Mouse (Mus musculus) stomach, embryonic 14.5 days (tissue): Measurements from ENCODE around the gene Phtf2. TPM values are rescaled to one million over a fixed set of nuclear protein-coding genes. Genes with fewer than 3 reads are reported as not detected.

ENCODE experiments used
- ATAC-seq: fragments of 200-750 bp; cut with Nextera tagmentation; 2 replicates; pipeline ENCODE4 v1.8.0; 2017; ENCODE audit warnings: low read depth, moderate TSS enrichment; ENCODE audit not compliant: insufficient number of reproducible peaks, insufficient read depth, low FRiP score
- H3K27ac ChIP-seq: fragments of 300-500 bp; sonication (generic); 2 replicates; pipeline ENCODE4 v1.5.1; 2014; ENCODE audit warnings: mild to moderate bottlenecking, low read length, moderate library complexity, mixed read lengths
- H3K27me3 ChIP-seq: fragments of 300-500 bp; sonication (generic); 2 replicates; pipeline ENCODE4 v1.6.1; 2014; ENCODE audit warnings: low read length, control low read depth, mixed read lengths; ENCODE audit not compliant: control insufficient read depth, insufficient read depth
- H3K36me3 ChIP-seq: fragments of 300-500 bp; sonication (generic); 2 replicates; pipeline ENCODE4 v1.6.1; 2014; ENCODE audit warnings: mild to moderate bottlenecking, control low read depth, low read length, moderate library complexity, mixed read lengths; ENCODE audit not compliant: control insufficient read depth, insufficient read depth
- H3K4me1 ChIP-seq: fragments of 300-500 bp; sonication (generic); 2 replicates; pipeline ENCODE4 v1.6.1; 2014; ENCODE audit warnings: low read length, control low read depth, mixed read lengths; ENCODE audit not compliant: control insufficient read depth, insufficient read depth
- H3K4me2 ChIP-seq: fragments of 300-500 bp; sonication (generic); replicated peaks from 2 replicates; pipeline ENCODE4 v1.6.1; 2014; ENCODE audit warnings: low read depth, low read length, control low read depth
- H3K4me3 ChIP-seq: fragments of 300-500 bp; sonication (generic); 2 replicates; pipeline ENCODE4 v1.5.1; 2014; ENCODE audit warnings: low read depth, low read length, control low read depth
- H3K9ac ChIP-seq: fragments of 300-500 bp; sonication (generic); replicated peaks from 2 replicates; pipeline ENCODE4 v1.6.1; 2014; ENCODE audit warnings: low read depth, mild to moderate bottlenecking, control low read depth, low read length, moderate library complexity, mixed read lengths
- H3K9me3 ChIP-seq: fragments of 300-500 bp; sonication (generic); 2 replicates; pipeline ENCODE4 v1.6.1; 2016; ENCODE audit warnings: low read depth, low read length, control low read depth; ENCODE audit not compliant: control insufficient read depth
- WGBS: fragments of 180-500 bp; shearing (Covaris S2); extraction: QIAGEN DNeasy Blood & Tissue Kit; methylation state at CpG from one replicate; pipeline ENCODE4 v1.1.7; 2014; 5-methylcytosine and 5-hydroxymethylcytosine counted together
- polyA plus RNA-seq: library from polyadenylated mRNA; unstranded; fragments of >200 nt; fragmentation: Nextera tagmentation; extraction: Ambion mirVana; gene quantifications from 2 replicates; pipeline ENCODE4 v1.2.1, GENCODE M21; 2014

The Phtf2 gene
- polyA plus RNA-seq, 1 experiment from 2014 or later = 16.5 TPM

GRCm38 (mm10) chr5:20880797-20881775, 838 bp downstream of the Phtf2 start:
- H3K4me3 ChIP-seq = peak overlapping the region; percentile 46
- H3K4me2 ChIP-seq = peak overlapping the region; percentile 64
- H3K4me1 ChIP-seq = peaks cover 15% of the 10 kb centered on the region
- H3K9me3 ChIP-seq = no peaks in the 10 kb centered on the region
- H3K27ac ChIP-seq = peak overlapping the region; percentile 91
- WGBS = 2% methylated on average over 46 of the region's 64 CpGs
- ATAC-seq = no peak
- H3K27me3 ChIP-seq = no peaks in the 10 kb centered on the region
- H3K9ac ChIP-seq = peak overlapping the region; percentile 65
- peaks cover under 1% of the 10 kb centered on the region; the same call in 1 of the 2 replicates for H3K36me3 ChIP-seq

- Histone ChIP-seq H3K36me3 (no peaks in the 10 kb centered on the region), H3K4me1 (peaks cover 15% of the 10 kb centered on the region), H3K27me3 (no peaks in the 10 kb centered on the region), H3K9me3 (no peaks in the 10 kb centered on the region), H3K4me2 (peak overlapping the region; percentile 64), H3K9ac (no peak overlapping the region), H3K4me3 (peak overlapping the region; percentile 46; the same call in 1 of the 2 replicates), H3K27ac (no peak overlapping the region)
- 45% methylated on average over 2 of the region's 2 CpGs for WGBS
- no peak for ATAC-seq
These were observed 1.5 kb downstream of the Phtf2 start for GRCm38 (mm10) chr5:20880386-20880785.

- no peak overlapping the region for H3K27ac ChIP-seq
- H3K4me1 ChIP-seq = 0 out of 2 replicates have a peak, but pooled peaks cover 5% of the 10 kb centered on the region
- WGBS = 46% methylated on average over 1 of the region's 1 CpGs
- H3K4me2 ChIP-seq = no peak overlapping the region
- H3K9ac ChIP-seq = no peak overlapping the region
- H3K27me3 ChIP-seq = no peaks in the 10 kb centered on the region
- no peaks in the 10 kb centered on the region for H3K9me3 ChIP-seq
- H3K36me3 ChIP-seq = no peaks in the 10 kb centered on the region
- H3K4me3 ChIP-seq = no peak overlapping the region
- ATAC-seq = no peak
These were observed 4.9 kb downstream of the Phtf2 start for GRCm38 (mm10) chr5:20876934-20877426.

GRCm38 (mm10) chr5:20873146-20873545, 8.8 kb downstream of the Phtf2 start:
- ATAC-seq = no peak
- WGBS = 86% methylated on average over 1 of the region's 1 CpGs

GRCm38 (mm10) chr5:20865193-20865755, 16.6 kb downstream of the Phtf2 start:
- H3K4me3 ChIP-seq = no peak overlapping the region
- 44% methylated on average over 2 of the region's 2 CpGs for WGBS
- no peak overlapping the region for H3K4me2 ChIP-seq
- H3K9me3 ChIP-seq = no peaks in the 10 kb centered on the region
- H3K9ac ChIP-seq = no peak overlapping the region
- no peak overlapping the region for H3K27ac ChIP-seq
- no peak for ATAC-seq
- H3K4me1 ChIP-seq = peaks cover 14% of the 10 kb centered on the region; the same call in 1 of the 2 replicates
- no peaks in the 10 kb centered on the region for H3K36me3 ChIP-seq
- no peaks in the 10 kb centered on the region for H3K27me3 ChIP-seq

More at GRCm38 (mm10) chr5:20873146-20873545, 8.8 kb downstream of the Phtf2 start:
- H3K27me3 ChIP-seq = no peaks in the 10 kb centered on the region
- no peaks in the 10 kb centered on the region for H3K36me3 ChIP-seq
- H3K9ac ChIP-seq = no peak overlapping the region
- H3K27ac ChIP-seq = no peak overlapping the region
- H3K9me3 ChIP-seq = no peaks in the 10 kb centered on the region
- no peak overlapping the region for H3K4me2 ChIP-seq
- H3K4me3 ChIP-seq = no peak overlapping the region
- H3K4me1 ChIP-seq = no peaks in the 10 kb centered on the region

- Histone ChIP-seq H3K36me3 (no peaks in the 10 kb centered on the region), H3K9ac (no peak overlapping the region), H3K27me3 (no peaks in the 10 kb centered on the region), H3K27ac (no peak overlapping the region), H3K4me2 (no peak overlapping the region), H3K4me3 (no peak overlapping the region), H3K9me3 (no peaks in the 10 kb centered on the region), H3K4me1 (peaks cover 14% of the 10 kb centered on the region; the same call in 1 of the 2 replicates)
- 75% methylated on average over 4 of the region's 4 CpGs for WGBS
- ATAC-seq = no peak
These were observed 17.5 kb downstream of the Phtf2 start for GRCm38 (mm10) chr5:20864216-20864969.

- no peak for ATAC-seq
- no peak overlapping the region for H3K4me2 ChIP-seq
- H3K36me3 ChIP-seq = no peaks in the 10 kb centered on the region
- no peak overlapping the region for H3K4me3 ChIP-seq
- H3K9ac ChIP-seq = no peak overlapping the region
- WGBS = 87% methylated on average over 2 of the region's 2 CpGs
- no peaks in the 10 kb centered on the region for H3K27me3 ChIP-seq
- peaks cover 14% of the 10 kb centered on the region; the same call in 1 of the 2 replicates for H3K4me1 ChIP-seq
- no peaks in the 10 kb centered on the region for H3K9me3 ChIP-seq
- no peak overlapping the region for H3K27ac ChIP-seq
These were observed 20.0 kb downstream of the Phtf2 start for GRCm38 (mm10) chr5:20861901-20862300.

- H3K4me1 ChIP-seq = 0 out of 2 replicates have a peak, but pooled peaks cover 10% of the 10 kb centered on the region
- 85% methylated on average over 4 of the region's 4 CpGs for WGBS
- ATAC-seq = no peak
These were observed 21.4 kb downstream of the Phtf2 start for GRCm38 (mm10) chr5:20860565-20860964.

More at GRCm38 (mm10) chr5:20860565-20860964, 21.4 kb downstream of the Phtf2 start:
- H3K4me2 ChIP-seq = no peak overlapping the region
- no peaks in the 10 kb centered on the region for H3K27me3 ChIP-seq
- no peak overlapping the region for H3K9ac ChIP-seq
- no peak overlapping the region for H3K4me3 ChIP-seq
- no peaks in the 10 kb centered on the region for H3K36me3 ChIP-seq
- H3K27ac ChIP-seq = no peak overlapping the region
- H3K9me3 ChIP-seq = no peaks in the 10 kb centered on the region
